Comparison of ENCODE assay signal across 10 mouse cellular contexts in genomic region chr11:59569306-59569705, GRCm38 (mm10). TPM values are rescaled to one million over a fixed set of nuclear protein-coding genes. Genes with fewer than 3 reads are reported as not detected.
DNase-seq lines count a peak whose midpoint lies in the region; ATAC-seq lines count a peak whose summit lies in the region.
"Had no signal": no experiment of that assay in that cellular context is flagged by ENCODE, and none has a peak within 500 bp of the region (broad histone marks: within the 10 kb centered on the region; RNA-seq: fewer than 3 reads in every experiment).

No protein-coding gene starts in this region.

- WGBS in forebrain, embryonic 14.5 days: 59% methylated on average over 3 of the region's 3 CpGs
- 57% methylated on average over 3 of the region's 3 CpGs for WGBS in forebrain, embryonic 16.5 days
- WGBS in midbrain, embryonic 14.5 days: 69% methylated on average over 3 of the region's 3 CpGs
- 63% methylated on average over 3 of the region's 3 CpGs for whole genome bisulfite sequencing in midbrain, embryonic 15.5 days
- 59% methylated on average over 3 of the region's 3 CpGs for WGBS in hindbrain, embryonic 16.5 days

- H3K4me1 ChIP-seq in forebrain, embryonic 14.5 days (ENCODE audit: control insufficient read depth, insufficient read depth, low read length): no peaks in the 10 kb centered on the region
- no peaks in the 10 kb centered on the region for H3K4me1 ChIP-seq in forebrain, embryonic 16.5 days (replicated peaks; ENCODE audit: control insufficient read depth, insufficient read depth, low read length)
- no peaks in the 10 kb centered on the region for H3K4me1 ChIP-seq in midbrain, embryonic 14.5 days (ENCODE audit: control insufficient read depth, insufficient read depth, low read length)
- no peaks in the 10 kb centered on the region for H3K4me1 ChIP-seq in midbrain, embryonic 15.5 days
- no peaks in the 10 kb centered on the region for H3K4me1 ChIP-seq in hindbrain, embryonic 16.5 days (ENCODE audit: control insufficient read depth, insufficient read depth, low read depth, low read length)
- H3K4me1 ChIP-seq: neural tube, embryonic 12.5 days had no signal

- H3K9ac ChIP-seq in forebrain, embryonic 14.5 days (ENCODE audit: low read length): no peak overlapping the region
- H3K9ac ChIP-seq in forebrain, embryonic 16.5 days (replicated peaks; ENCODE audit: low read depth, low read length): no peak overlapping the region
- no peak overlapping the region for H3K9ac ChIP-seq in midbrain, embryonic 14.5 days (replicated peaks; ENCODE audit: low read length)
- no peak overlapping the region for H3K9ac ChIP-seq in midbrain, embryonic 15.5 days
- H3K9ac ChIP-seq in hindbrain, embryonic 16.5 days (ENCODE audit: low read depth, low read length): no peak overlapping the region
- H3K9ac ChIP-seq: neural tube, embryonic 12.5 days had no signal

- no peak overlapping the region for H3K27ac ChIP-seq in forebrain, embryonic 14.5 days (ENCODE audit: low read depth, low read length)
- H3K27ac ChIP-seq in forebrain, embryonic 16.5 days (ENCODE audit: low read length): no peak overlapping the region
- no peak overlapping the region for H3K27ac ChIP-seq in midbrain, embryonic 14.5 days (replicated peaks; ENCODE audit: low read depth, low read length)
- no peak overlapping the region for H3K27ac ChIP-seq in midbrain, embryonic 15.5 days
- H3K27ac ChIP-seq in hindbrain, embryonic 16.5 days (ENCODE audit: low read depth, low read length): no peak overlapping the region
- H3K27ac ChIP-seq: neural tube, embryonic 12.5 days had no signal

- H3K27me3 ChIP-seq in forebrain, embryonic 14.5 days (replicated peaks; ENCODE audit: control insufficient read depth, insufficient read depth, low read length): no peaks in the 10 kb centered on the region
- no peaks in the 10 kb centered on the region for H3K27me3 ChIP-seq in forebrain, embryonic 16.5 days (replicated peaks; ENCODE audit: control insufficient read depth, insufficient read depth, low read length)
- no peaks in the 10 kb centered on the region for H3K27me3 ChIP-seq in midbrain, embryonic 14.5 days (ENCODE audit: control insufficient read depth, insufficient read depth, low read length)
- no peaks in the 10 kb centered on the region for H3K27me3 ChIP-seq in midbrain, embryonic 15.5 days (replicated peaks)
- H3K27me3 ChIP-seq in hindbrain, embryonic 16.5 days (replicated peaks; ENCODE audit: control insufficient read depth, insufficient read depth, low read length): no peaks in the 10 kb centered on the region
- H3K27me3 ChIP-seq: neural tube, embryonic 12.5 days had no signal

- H3K36me3 ChIP-seq in forebrain, embryonic 14.5 days (ENCODE audit: control insufficient read depth, insufficient read depth, low read length): no peaks in the 10 kb centered on the region
- no peaks in the 10 kb centered on the region for H3K36me3 ChIP-seq in forebrain, embryonic 16.5 days (ENCODE audit: control insufficient read depth, insufficient read depth)
- no peaks in the 10 kb centered on the region for H3K36me3 ChIP-seq in midbrain, embryonic 14.5 days (ENCODE audit: control insufficient read depth, insufficient read depth, low read length)
- H3K36me3 ChIP-seq in midbrain, embryonic 15.5 days (replicated peaks): no peaks in the 10 kb centered on the region
- H3K36me3 ChIP-seq in hindbrain, embryonic 16.5 days (ENCODE audit: control insufficient read depth, insufficient read depth, low read length): no peaks in the 10 kb centered on the region
- H3K36me3 ChIP-seq: neural tube, embryonic 12.5 days had no signal

- no peak overlapping the region for H3K4me3 ChIP-seq in forebrain, embryonic 14.5 days (ENCODE audit: low read depth, low read length)
- H3K4me3 ChIP-seq in forebrain, embryonic 16.5 days (replicated peaks; ENCODE audit: low read length): no peak overlapping the region
- H3K4me3 ChIP-seq in midbrain, embryonic 14.5 days (replicated peaks; ENCODE audit: low read depth, low read length): no peak overlapping the region
- H3K4me3 ChIP-seq in midbrain, embryonic 15.5 days: no peak overlapping the region
- H3K4me3 ChIP-seq in hindbrain, embryonic 16.5 days (ENCODE audit: low read length): no peak overlapping the region
- H3K4me3 ChIP-seq: neural tube, embryonic 12.5 days had no signal

- H3K9me3 ChIP-seq in forebrain, embryonic 14.5 days (replicated peaks; ENCODE audit: control insufficient read depth, low read length): no peaks in the 10 kb centered on the region
- H3K9me3 ChIP-seq in forebrain, embryonic 16.5 days (ENCODE audit: control insufficient read depth, low read length): no peaks in the 10 kb centered on the region
- no peaks in the 10 kb centered on the region for H3K9me3 ChIP-seq in midbrain, embryonic 14.5 days (ENCODE audit: control insufficient read depth, low read length)
- H3K9me3 ChIP-seq in midbrain, embryonic 15.5 days: no peaks in the 10 kb centered on the region
- no peaks in the 10 kb centered on the region for H3K9me3 ChIP-seq in hindbrain, embryonic 16.5 days (ENCODE audit: control insufficient read depth, low read length)
- H3K9me3 ChIP-seq: neural tube, embryonic 12.5 days had no signal

- peak; percentile 8 for DNase-seq in forebrain, embryonic 14.5 days (ENCODE audit: low spot score)
- DNase-seq in midbrain, embryonic 14.5 days: peak; percentile 30
- DNase-seq in c-Kit-positive CD71-negative TER-119-negative erythroid progenitor cells, embryonic 14.5 days (ENCODE audit: low read depth): peak; percentile 20
- DNase-seq in retina, postnatal 1 day: peak; percentile 22
- DNase-seq in layer of hippocampus, adult 9-11 months: no peak
- DNase-seq: gastrocnemius, postnatal 14 days had no signal

- ATAC-seq in forebrain, embryonic 14.5 days: no peak
- no peak for ATAC-seq in forebrain, embryonic 16.5 days
- no peak for ATAC-seq in midbrain, embryonic 14.5 days (ENCODE audit: low FRiP score, low TSS enrichment)
- ATAC-seq in midbrain, embryonic 15.5 days (replicated peaks): no peak
- no peak for ATAC-seq in hindbrain, embryonic 16.5 days

- no peak overlapping the region for H3K4me2 ChIP-seq in forebrain, embryonic 14.5 days (ENCODE audit: low read length)
- H3K4me2 ChIP-seq in forebrain, embryonic 16.5 days (ENCODE audit: low read length): no peak overlapping the region
- H3K4me2 ChIP-seq in midbrain, embryonic 14.5 days (ENCODE audit: low read length): no peak overlapping the region
- H3K4me2 ChIP-seq in midbrain, embryonic 15.5 days: no peak overlapping the region
- no peak overlapping the region for H3K4me2 ChIP-seq in hindbrain, embryonic 16.5 days (ENCODE audit: low read length)
- H3K4me2 ChIP-seq: neural tube, embryonic 12.5 days had no signal

RNA-seq across cellular contexts. Expression of gene Olfr222, which starts 6.7 kb away (rescaled TPM):
- not detected in 2 replicates for polyA plus RNA-seq in forebrain, embryonic 14.5 days (2014; fragmentation: Nextera tagmentation; extraction: Ambion mirVana)
- not detected in 2 replicates for polyA plus RNA-seq in forebrain, embryonic 16.5 days (2015; fragmentation: Nextera tagmentation; extraction: Ambion mirVana)
- not detected in 2 replicates for polyA plus RNA-seq in midbrain, embryonic 14.5 days (2014; fragmentation: Nextera tagmentation; extraction: Ambion mirVana)
- polyA plus RNA-seq in midbrain, embryonic 15.5 days (2015; fragmentation: Nextera tagmentation; extraction: Ambion mirVana): not detected in 2 replicates
- polyA plus RNA-seq in hindbrain, embryonic 16.5 days (2015; fragmentation: Nextera tagmentation; extraction: Ambion mirVana): not detected in 2 replicates
- polyA plus RNA-seq: neural tube, embryonic 12.5 days had no signal

RNA-seq across cellular contexts. Expression of gene Olfr223, which starts 23.8 kb away (rescaled TPM):
- polyA plus RNA-seq in forebrain, embryonic 14.5 days (2014; fragmentation: Nextera tagmentation; extraction: Ambion mirVana): not detected in 2 replicates
- polyA plus RNA-seq in forebrain, embryonic 16.5 days (2015; fragmentation: Nextera tagmentation; extraction: Ambion mirVana): not detected in 2 replicates
- polyA plus RNA-seq in midbrain, embryonic 14.5 days (2014; fragmentation: Nextera tagmentation; extraction: Ambion mirVana): not detected in 2 replicates
- not detected in 2 replicates for polyA plus RNA-seq in midbrain, embryonic 15.5 days (2015; fragmentation: Nextera tagmentation; extraction: Ambion mirVana)
- not detected in 2 replicates for polyA plus RNA-seq in hindbrain, embryonic 16.5 days (2015; fragmentation: Nextera tagmentation; extraction: Ambion mirVana)
- polyA plus RNA-seq: neural tube, embryonic 12.5 days had no signal

RNA-seq across cellular contexts. Expression of gene Nlrp3, which starts 27.9 kb away (rescaled TPM):
- 0.06 and 0.12 TPM in 2 replicates for polyA plus RNA-seq in forebrain, embryonic 14.5 days (2014; fragmentation: Nextera tagmentation; extraction: Ambion mirVana)
- 0.11 and 0.77 TPM in 2 replicates for polyA plus RNA-seq in forebrain, embryonic 16.5 days (2015; fragmentation: Nextera tagmentation; extraction: Ambion mirVana)
- polyA plus RNA-seq in midbrain, embryonic 14.5 days (2014; fragmentation: Nextera tagmentation; extraction: Ambion mirVana): 0.35 TPM in 1 of 2 replicates, not detected in the other
- polyA plus RNA-seq in midbrain, embryonic 15.5 days (2015; fragmentation: Nextera tagmentation; extraction: Ambion mirVana): 0.18 TPM in 1 of 2 replicates, not detected in the other
- polyA plus RNA-seq in hindbrain, embryonic 16.5 days (2015; fragmentation: Nextera tagmentation; extraction: Ambion mirVana): 0.07 and 0.10 TPM in 2 replicates

RNA-seq across cellular contexts. Expression of gene Zkscan17, which starts 42.8 kb away (rescaled TPM):
- 11.4 and 13.1 TPM in 2 replicates for polyA plus RNA-seq in forebrain, embryonic 14.5 days (2014; fragmentation: Nextera tagmentation; extraction: Ambion mirVana)
- 16.6 and 16.8 TPM in 2 replicates for polyA plus RNA-seq in forebrain, embryonic 16.5 days (2015; fragmentation: Nextera tagmentation; extraction: Ambion mirVana)
- 15.5 and 16.1 TPM in 2 replicates for polyA plus RNA-seq in midbrain, embryonic 14.5 days (2014; fragmentation: Nextera tagmentation; extraction: Ambion mirVana)
- 15.0 and 16.3 TPM in 2 replicates for polyA plus RNA-seq in midbrain, embryonic 15.5 days (2015; fragmentation: Nextera tagmentation; extraction: Ambion mirVana)
- 11.4 and 15.5 TPM in 2 replicates for polyA plus RNA-seq in hindbrain, embryonic 16.5 days (2015; fragmentation: Nextera tagmentation; extraction: Ambion mirVana)
